Mouse (Mus musculus): ENCODE measurements around the gene Slc12a5.

The Slc12a5 gene

GRCm38 (mm10) chr2:164960716-164961441, at the start of gene Slc12a5:
Slc12a5 (plus strand) TSS chr2:164960802.
- no peak for DNase-seq (ENCODE audit: low read depth)

- peak; percentile 83 for DNase-seq (ENCODE audit: low read depth)
Observed at GRCm38 (mm10) chr2:164911086-164912048, 49.2 kb upstream of the Slc12a5 start, which contains the start of gene Zfp335. Zfp335 (minus strand) TSS chr2:164911757.

- peak; percentile 24 for DNase-seq (ENCODE audit: low read depth)
Observed at GRCm38 (mm10) chr2:164912151-164912550, 48.5 kb upstream of the Slc12a5 start.

GRCm38 (mm10) chr2:164912749-164913427, 47.7 kb upstream of the Slc12a5 start:
- DNase-seq (ENCODE audit: low read depth): no peak

GRCm38 (mm10) chr2:164913428-164913786, 47.2 kb upstream of the Slc12a5 start:
- peak; percentile 74 for DNase-seq (ENCODE audit: low read depth)

- DNase-seq (ENCODE audit: low read depth): no peak
Observed at GRCm38 (mm10) chr2:164916820-164917219, 43.8 kb upstream of the Slc12a5 start.

- no peak for DNase-seq (ENCODE audit: low read depth)
Observed at GRCm38 (mm10) chr2:164917371-164917770, 43.2 kb upstream of the Slc12a5 start.

GRCm38 (mm10) chr2:164918325-164918724, 42.3 kb upstream of the Slc12a5 start:
- no peak for DNase-seq (ENCODE audit: low read depth)

GRCm38 (mm10) chr2:164921984-164922383, 38.6 kb upstream of the Slc12a5 start:
- no peak for DNase-seq (ENCODE audit: low read depth)

GRCm38 (mm10) chr2:164923291-164923690, 37.3 kb upstream of the Slc12a5 start:
- no peak for DNase-seq (ENCODE audit: low read depth)

- DNase-seq (ENCODE audit: low read depth): no peak
Observed at GRCm38 (mm10) chr2:164924100-164924857, 36.3 kb upstream of the Slc12a5 start.

GRCm38 (mm10) chr2:164930706-164931581, 29.7 kb upstream of the Slc12a5 start:
- no peak for DNase-seq (ENCODE audit: low read depth)

- no peak for DNase-seq (ENCODE audit: low read depth)
Observed at GRCm38 (mm10) chr2:164933534-164933933, 27.1 kb upstream of the Slc12a5 start.

- DNase-seq (ENCODE audit: low read depth): no peak
Observed at GRCm38 (mm10) chr2:164935991-164936390, 24.6 kb upstream of the Slc12a5 start.

GRCm38 (mm10) chr2:164938146-164939091, 22.2 kb upstream of the Slc12a5 start:
- no peak for DNase-seq (ENCODE audit: low read depth)

GRCm38 (mm10) chr2:164939106-164939505, 21.5 kb upstream of the Slc12a5 start:
- DNase-seq (ENCODE audit: low read depth): no peak

GRCm38 (mm10) chr2:164940140-164940830, 20.3 kb upstream of the Slc12a5 start, which contains the start of gene Mmp9:
Mmp9 (plus strand) TSS chr2:164940780.
- no peak for DNase-seq (ENCODE audit: low read depth)

GRCm38 (mm10) chr2:164942692-164943290, 17.8 kb upstream of the Slc12a5 start:
- DNase-seq (ENCODE audit: low read depth): no peak

Measured in c-Kit-positive CD71-negative TER-119-negative erythroid progenitor cells, embryonic 14.5 days (primary cell).